Mouse (Mus musculus) forebrain, postnatal 0 days (tissue): Measurements from ENCODE around the gene Gng2. TPM values are rescaled to one million over a fixed set of nuclear protein-coding genes. Genes with fewer than 3 reads are reported as not detected.
A peak's percentile ranks its signal among the peaks of the same experiment; 100 is the strongest.

Experiments
- ATAC-seq: fragments of 200-750 bp; cut with Nextera tagmentation; 2 replicates; pipeline ENCODE4 v1.8.0; 2017; ENCODE audit warnings: mild to moderate bottlenecking, moderate library complexity
- DNase-seq: peaks from one replicate; pipeline ENCODE4 v3.0.0-alpha.2; 2015
- H3K27ac ChIP-seq: fragments of 300-500 bp; sonication (generic); 2 replicates; pipeline ENCODE4 v1.5.1; 2014; ENCODE audit warnings: low read depth, mild to moderate bottlenecking, antibody characterized with exemption, low read length, moderate library complexity, mixed read lengths
- H3K27me3 ChIP-seq: fragments of 300-500 bp; sonication (generic); 2 replicates; pipeline ENCODE4 v1.6.1; 2014; ENCODE audit warnings: mild to moderate bottlenecking, low read length, mixed read lengths; ENCODE audit not compliant: insufficient read depth
- H3K36me3 ChIP-seq: fragments of 300-500 bp; sonication (generic); 2 replicates; pipeline ENCODE4 v1.6.1; 2014; ENCODE audit warnings: mild to moderate bottlenecking, moderate library complexity; ENCODE audit not compliant: insufficient read depth
- H3K4me1 ChIP-seq: fragments of 300-500 bp; sonication (generic); 2 replicates; pipeline ENCODE4 v1.6.1; 2014; ENCODE audit warnings: antibody characterized with exemption; ENCODE audit not compliant: insufficient read depth
- H3K4me2 ChIP-seq: fragments of 300-500 bp; sonication (generic); 2 replicates; pipeline ENCODE4 v1.6.1; 2014; ENCODE audit warnings: low read depth, mild to moderate bottlenecking, moderate library complexity
- H3K4me3 ChIP-seq: fragments of 300-500 bp; sonication (generic); 2 replicates; pipeline ENCODE4 v1.5.1; 2014; ENCODE audit warnings: low read depth, low read length, mixed read lengths
- H3K9ac ChIP-seq: fragments of 300-500 bp; sonication (generic); 2 replicates; pipeline ENCODE4 v1.6.1; 2014; ENCODE audit warnings: mild to moderate bottlenecking
- H3K9me3 ChIP-seq: fragments of 300-500 bp; sonication (generic); 2 replicates; pipeline ENCODE4 v1.6.1; 2016; ENCODE audit warnings: low read length
- CTCF ChIP-seq: sonication (generic); IDR thresholded peaks from 2 replicates; pipeline ENCODE4 v1.5.1; 2016; ENCODE audit warnings: antibody characterized with exemption, control low read depth, low read depth
- WGBS: fragments of 180-500 bp; shearing (Covaris S2); extraction: QIAGEN DNeasy Blood & Tissue Kit; methylation state at CpG from one replicate; pipeline ENCODE4 v1.1.7; 2014; 5-methylcytosine and 5-hydroxymethylcytosine counted together
- polyA plus RNA-seq: library from polyadenylated mRNA; unstranded; fragments of >200 nt; fragmentation: Nextera tagmentation; extraction: Ambion mirVana; gene quantifications from 2 replicates; pipeline ENCODE4 v1.2.1, GENCODE M21; 2015
- total RNA-seq: library from RNA; depleted of rRNA; stranded (reverse); fragments of >200 nt; gene quantifications from 2 replicates; pipeline ENCODE4 v1.2.3, GENCODE M21; 2014; rRNA removed

The Gng2 gene
- total and polyA plus RNA-seq, 2 experiments from 2014 or later, result 462 to 546 TPM

DNA sequence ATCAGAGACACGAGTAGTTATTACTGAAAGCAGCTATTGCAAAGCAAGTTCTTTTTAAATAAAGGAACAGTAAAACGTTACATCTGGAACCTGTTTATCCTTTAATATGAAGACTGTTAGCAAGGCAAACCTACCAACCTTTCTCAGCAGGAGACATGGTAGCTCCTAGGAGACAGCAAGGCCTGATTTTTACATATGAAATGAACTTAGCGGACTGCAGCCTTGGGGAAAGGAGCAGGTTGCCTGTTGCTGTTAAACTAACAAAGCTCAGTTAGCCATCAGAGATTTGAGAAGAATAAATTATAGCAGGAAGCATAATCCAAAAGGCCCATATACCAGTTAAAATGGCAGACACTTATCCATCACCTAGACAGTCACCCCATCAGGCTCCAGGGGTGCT, 124.0 kb downstream of the Gng2 start:
- Histone ChIP-seq H3K4me1 (no peaks in the 10 kb centered on the region), H3K4me3 (no peak overlapping the region), H3K9ac (no peak overlapping the region), H3K9me3 (no peaks in the 10 kb centered on the region), H3K4me2 (no peak overlapping the region), H3K27ac (no peak overlapping the region), H3K36me3 (no peaks in the 10 kb centered on the region), H3K27me3 (no peaks in the 10 kb centered on the region)
- no peak for TF ChIP-seq CTCF
- DNase-seq (no peak), ATAC-seq (no peak)
- 54% methylated on average over 3 of the region's 3 CpGs for WGBS

DNA sequence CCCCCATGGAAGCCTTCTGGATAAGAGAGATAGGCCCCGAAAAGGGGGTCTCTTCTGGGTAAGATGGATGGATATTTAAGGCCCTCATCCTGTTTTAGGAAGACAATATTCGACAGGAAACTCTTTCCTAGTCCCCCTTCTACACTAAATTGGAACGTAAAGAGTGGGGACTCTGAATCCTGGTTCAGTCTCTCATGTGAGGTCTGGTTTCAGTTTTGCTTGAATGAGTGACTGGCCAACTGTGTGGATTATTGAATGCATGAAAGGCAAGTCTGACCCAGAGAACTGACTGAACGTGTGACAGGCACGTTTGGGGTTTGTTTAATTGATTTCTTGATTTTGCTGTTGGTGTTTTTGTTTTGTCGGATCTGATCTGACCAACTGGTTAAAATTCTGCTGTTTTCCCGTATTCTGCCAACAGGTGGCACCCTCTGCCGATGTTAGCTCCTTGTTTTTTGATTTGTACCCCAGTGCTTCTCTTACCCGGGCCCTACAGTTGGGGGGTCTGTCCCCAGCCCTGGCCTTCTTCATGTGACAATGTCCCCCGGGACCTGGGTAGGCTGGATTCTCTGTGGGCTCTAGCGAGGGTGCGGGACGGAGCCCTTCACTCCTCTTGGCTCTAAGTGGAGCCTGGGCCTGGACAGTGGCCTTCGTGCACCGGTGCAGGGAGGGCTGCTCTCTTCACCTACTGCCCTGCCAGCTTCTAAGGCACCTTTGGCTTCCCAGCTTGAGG, 137.7 kb downstream of the Gng2 start:
- H3K9ac ChIP-seq, result peak overlapping the region; percentile 18; the same call in 1 of the 2 replicates
- no peaks in the 10 kb centered on the region for H3K27me3 ChIP-seq
- no peaks in the 10 kb centered on the region for H3K4me1 ChIP-seq
- H3K4me3 ChIP-seq, result no peak overlapping the region; the same call in 1 of the 2 replicates
- peak; percentile 81 for TF ChIP-seq CTCF
- 23% methylated on average over 15 of the region's 15 CpGs for WGBS
- H3K27ac ChIP-seq, result no peak overlapping the region
- DNase-seq, result peak; percentile 83
- ATAC-seq, result peak; percentile 76
- peak overlapping the region; percentile 45 for H3K4me2 ChIP-seq
- H3K9me3 ChIP-seq, result no peaks in the 10 kb centered on the region
- H3K36me3 ChIP-seq, result no peaks in the 10 kb centered on the region

DNA sequence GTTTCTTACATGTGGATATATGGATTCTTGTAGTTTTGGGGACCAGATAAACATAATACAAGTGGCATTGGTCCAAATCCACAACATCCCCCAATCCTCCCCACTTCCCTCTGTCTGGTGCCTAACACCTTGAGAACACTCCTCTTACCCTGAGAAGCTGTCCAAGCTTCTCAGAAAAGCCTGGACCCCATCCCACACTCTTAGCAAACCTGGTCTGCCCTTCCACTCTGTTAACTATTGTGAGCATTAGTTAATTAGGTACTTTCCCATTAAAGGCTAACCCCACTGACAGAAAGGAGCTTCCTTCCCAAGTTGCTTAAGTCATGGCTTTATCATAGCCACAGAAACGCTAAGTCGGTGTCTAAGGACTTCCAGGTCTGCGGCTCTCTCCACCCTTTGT, 141.1 kb downstream of the Gng2 start:
- DNase-seq (no peak), ATAC-seq (no peak)
- 54% methylated on average over 3 of the region's 3 CpGs for WGBS
- H3K4me1 ChIP-seq, result no peaks in the 10 kb centered on the region
- no peak overlapping the region for H3K4me2 ChIP-seq
- H3K27me3 ChIP-seq, result no peaks in the 10 kb centered on the region
- no peak overlapping the region for H3K9ac ChIP-seq
- no peak overlapping the region for H3K27ac ChIP-seq
- H3K9me3 ChIP-seq, result no peaks in the 10 kb centered on the region
- TF ChIP-seq CTCF, result no peak
- H3K36me3 ChIP-seq, result no peaks in the 10 kb centered on the region
- no peak overlapping the region for H3K4me3 ChIP-seq

DNA sequence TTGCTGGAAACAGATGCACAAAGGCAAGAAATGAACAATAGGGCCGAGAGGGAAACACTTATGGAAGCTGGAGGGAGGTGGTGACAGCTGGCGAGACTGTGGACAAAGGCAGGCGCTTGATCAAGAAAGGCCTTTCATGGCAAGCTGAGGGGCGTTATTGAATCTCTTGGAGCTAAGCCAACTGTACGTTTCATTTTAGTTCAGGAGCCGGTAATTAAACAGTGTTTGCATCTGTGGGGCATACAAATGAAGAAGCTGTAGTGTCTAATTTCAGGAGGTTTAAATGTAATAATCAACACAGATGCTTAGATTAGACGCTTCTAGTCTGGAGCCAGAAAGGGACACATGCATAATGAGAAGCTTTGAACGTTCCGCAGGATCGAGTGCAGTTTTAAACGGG, 151.9 kb downstream of the Gng2 start:
- Histone ChIP-seq H3K4me3 (no peak overlapping the region), H3K9me3 (no peaks in the 10 kb centered on the region), H3K27ac (peak overlapping the region; percentile 73), H3K4me2 (peak overlapping the region; percentile 6; the same call in 1 of the 2 replicates), H3K36me3 (peaks cover 6% of the 10 kb centered on the region; the same call in 1 of the 2 replicates), H3K4me1 (peaks cover 16% of the 10 kb centered on the region), H3K27me3 (no peaks in the 10 kb centered on the region), H3K9ac (no peak overlapping the region)
- ATAC-seq, result peak; percentile 42
- peak; percentile 74 for DNase-seq
- 9% methylated on average over 11 of the region's 11 CpGs for WGBS
- no peak for TF ChIP-seq CTCF

DNA sequence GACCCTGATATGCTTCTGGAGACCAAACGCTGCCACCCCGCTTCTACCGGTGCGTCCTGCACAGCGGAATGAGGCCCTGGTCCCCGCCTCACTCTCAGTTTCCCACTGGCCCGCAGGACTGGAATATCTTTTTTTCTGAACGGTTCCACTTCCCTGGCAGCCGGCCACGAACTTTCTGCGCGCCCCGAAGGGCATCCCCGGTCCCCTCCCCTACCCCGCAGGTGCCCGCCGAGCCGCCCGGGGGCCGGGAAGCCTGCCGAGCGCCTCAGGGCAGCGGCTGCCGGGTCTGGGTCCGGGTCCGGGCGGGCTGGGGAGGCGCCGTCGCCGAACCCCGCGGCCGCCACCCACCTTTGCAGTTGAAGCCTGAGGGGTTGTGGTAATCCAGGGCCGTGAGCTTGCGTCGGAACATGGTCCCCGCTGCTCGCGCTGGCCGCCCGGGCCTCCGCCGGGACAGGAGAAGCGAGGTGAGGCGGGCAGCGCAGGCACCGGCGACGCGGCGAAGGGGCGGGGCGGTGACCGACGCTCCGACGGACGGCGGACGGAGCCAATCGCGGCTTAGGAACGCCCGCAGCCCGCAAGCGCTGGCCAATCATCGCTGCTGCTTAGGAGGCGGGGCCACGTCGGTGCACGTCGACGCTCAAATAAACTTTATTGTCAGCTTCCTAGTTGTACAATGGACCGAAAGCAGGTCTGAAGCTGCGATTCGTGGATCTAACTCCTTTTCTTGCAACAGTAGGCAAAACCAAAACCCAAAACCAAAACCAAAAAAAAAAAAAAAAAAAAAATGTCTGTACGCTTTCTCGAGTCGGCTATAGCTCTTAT, 153.9 kb downstream of the Gng2 start, which contains the start of gene Rtraf:
Gene Rtraf (minus strand): TSS at position 504 of the 822 bp plus-strand sequence.
- H3K27me3 ChIP-seq, result no peaks in the 10 kb centered on the region
- DNase-seq (peak; percentile 97), ATAC-seq (peak; percentile 98)
- peaks cover 16% of the 10 kb centered on the region for H3K4me1 ChIP-seq
- TF ChIP-seq CTCF, result no peak
- peaks cover 12% of the 10 kb centered on the region; the same call in 1 of the 2 replicates for H3K36me3 ChIP-seq
- H3K4me3 ChIP-seq, result peak within 1 kb of the TSS; percentile 64
- H3K9ac ChIP-seq, result peak within 1 kb of the TSS; percentile 87
- 1% methylated on average over 80 of the region's 80 CpGs for WGBS
- H3K27ac ChIP-seq, result peak within 1 kb of the TSS; percentile 73
- peak within 1 kb of the TSS; percentile 61 for H3K4me2 ChIP-seq
- no peaks in the 10 kb centered on the region for H3K9me3 ChIP-seq

Other genes starting within 250 kb of the Gng2 start
- gene Nid2, start 226.4 kb downstream of the Gng2 start, total RNA-seq, result 17.3 and 26.8 TPM in 2 replicates
- 18.5 and 18.6 TPM in 2 replicates for gene Nid2, start 226.4 kb downstream of the Gng2 start, polyA plus RNA-seq
- 95.1 and 155 TPM in 2 replicates for gene Rtraf, start 153.8 kb downstream of the Gng2 start, total RNA-seq
- 153 and 193 TPM in 2 replicates for gene Rtraf, start 153.8 kb downstream of the Gng2 start, polyA plus RNA-seq
- gene Saysd1, start 160.9 kb upstream of the Gng2 start, total RNA-seq, result 5.6 and 7.8 TPM in 2 replicates
- 12.2 and 16.5 TPM in 2 replicates for gene Saysd1, start 160.9 kb upstream of the Gng2 start, polyA plus RNA-seq
- gene Kcnk5, start 204.2 kb upstream of the Gng2 start, total RNA-seq, result 0.76 and 1.0 TPM in 2 replicates
- 0.63 and 0.71 TPM in 2 replicates for gene Kcnk5, start 204.2 kb upstream of the Gng2 start, polyA plus RNA-seq